Mouse (Mus musculus) bone marrow macrophage, adult 2 months (primary cell): ENCODE results near the gene Tmub2. TPM values are rescaled to one million over a fixed set of nuclear protein-coding genes. Genes with fewer than 3 reads are reported as not detected.
A peak's percentile ranks its signal among the peaks of the same experiment; 100 is the strongest.

Experiments used
- H3K27ac ChIP-seq: 2 replicates; pipeline ENCODE4 v1.5.1; 2012; ENCODE audit warnings: low read depth, low read length; ENCODE audit not compliant: insufficient read depth
- H3K4me1 ChIP-seq: 2 replicates; pipeline ENCODE4 v1.6.1; 2012; ENCODE audit warnings: low read length; ENCODE audit not compliant: control insufficient read depth, insufficient read depth
- H3K4me3 ChIP-seq: 2 replicates; pipeline ENCODE4 v1.5.1; 2012; ENCODE audit warnings: mild to moderate bottlenecking, low read length, moderate library complexity; ENCODE audit not compliant: insufficient read depth
- CTCF ChIP-seq: IDR thresholded peaks from 2 replicates; pipeline ENCODE4 v1.5.1; 2012; ENCODE audit warnings: low read depth, mild to moderate bottlenecking, low read length, moderate library complexity
- POLR2A ChIP-seq: IDR thresholded peaks from 2 replicates; pipeline ENCODE4 v1.6.1; 2012; ENCODE audit warnings: mild to moderate bottlenecking, low read depth, low read length, borderline replicate concordance
- polyA plus RNA-seq: library from polyadenylated mRNA; stranded (reverse); fragments of >200 nt; gene quantifications from 2 replicates; pipeline ENCODE4 v1.2.4, GENCODE M21; 2012; ENCODE audit not compliant: missing spikeins, insufficient read depth, insufficient read length

Gene Tmub2
- polyA plus RNA-seq, 1 experiment = 62.2 TPM

GRCm38 (mm10) chr11:102315690-102316571 is 31.2 kb downstream of the Tmub2 start:
- Histone ChIP-seq H3K4me3 (peak overlapping the region; percentile 92), H3K4me1 (peaks cover 27% of the 10 kb centered on the region), H3K27ac (peak overlapping the region; percentile 63)
- TF ChIP-seq POLR2A = no peak
- TF ChIP-seq CTCF = no peak

- peak overlapping the region; percentile 80 for H3K27ac ChIP-seq
- TF ChIP-seq POLR2A = no peak
- TF ChIP-seq CTCF = no peak
- H3K4me3 ChIP-seq = peak overlapping the region; percentile 92
- peaks cover 27% of the 10 kb centered on the region for H3K4me1 ChIP-seq
These were observed 32.0 kb downstream of the Tmub2 start for GRCm38 (mm10) chr11:102316572-102317297.

GRCm38 (mm10) chr11:102317298-102317900 is 32.7 kb downstream of the Tmub2 start:
- H3K27ac ChIP-seq = peak overlapping the region; percentile 80
- peak overlapping the region; percentile 89 for H3K4me3 ChIP-seq
- H3K4me1 ChIP-seq = peaks cover 25% of the 10 kb centered on the region
- TF ChIP-seq POLR2A (no peak), CTCF (no peak)

- Histone ChIP-seq H3K4me3 (peak overlapping the region; percentile 86), H3K4me1 (peaks cover 20% of the 10 kb centered on the region), H3K27ac (peak overlapping the region; percentile 77)
- TF ChIP-seq POLR2A (no peak), CTCF (no peak)
These were observed 33.3 kb downstream of the Tmub2 start for GRCm38 (mm10) chr11:102317901-102318575.

GRCm38 (mm10) chr11:102318576-102319409 is 34.1 kb downstream of the Tmub2 start:
- H3K4me1 ChIP-seq = peaks cover 18% of the 10 kb centered on the region
- TF ChIP-seq POLR2A (no peak), CTCF (no peak)
- H3K4me3 ChIP-seq = peak overlapping the region; percentile 86
- H3K27ac ChIP-seq = peak overlapping the region; percentile 77

GRCm38 (mm10) chr11:102319410-102319792 is 34.7 kb downstream of the Tmub2 start, which contains the start of gene Ubtf:
Ubtf (minus strand) TSS chr11:102319742.
- Histone ChIP-seq H3K27ac (peak within 1 kb of the TSS; percentile 77), H3K4me1 (peaks cover 16% of the 10 kb centered on the region), H3K4me3 (peak within 1 kb of the TSS; percentile 86)
- TF ChIP-seq CTCF (no peak), POLR2A (0 out of 2 replicates have a peak, but pooled peaks have one; percentile 11)

GRCm38 (mm10) chr11:102319941-102320685 is 35.4 kb downstream of the Tmub2 start:
- TF ChIP-seq POLR2A (0 out of 2 replicates have a peak, but pooled peaks have one; percentile 2), CTCF (no peak)
- H3K4me3 ChIP-seq = peak overlapping the region; percentile 86
- H3K4me1 ChIP-seq = peaks cover 12% of the 10 kb centered on the region
- peak overlapping the region; percentile 71 for H3K27ac ChIP-seq

GRCm38 (mm10) chr11:102320686-102321005 is 35.9 kb downstream of the Tmub2 start:
- TF ChIP-seq CTCF = no peak
- no peak for TF ChIP-seq POLR2A
- Histone ChIP-seq H3K27ac (no peak overlapping the region), H3K4me1 (peaks cover 7% of the 10 kb centered on the region), H3K4me3 (no peak overlapping the region)
